Mouse (Mus musculus) kidney, adult 9 months (tissue): Measurements from ENCODE around the gene Rabepk.
"Not testable (repeated sequence)": the region's sequence is repeated elsewhere in the genome, so short reads cannot be mapped to it uniquely, and the experiment has no call there.

Experiments
- DNase-seq: peaks from one replicate; pipeline ENCODE4 v3.0.0; 2022

The Rabepk gene

DNA sequence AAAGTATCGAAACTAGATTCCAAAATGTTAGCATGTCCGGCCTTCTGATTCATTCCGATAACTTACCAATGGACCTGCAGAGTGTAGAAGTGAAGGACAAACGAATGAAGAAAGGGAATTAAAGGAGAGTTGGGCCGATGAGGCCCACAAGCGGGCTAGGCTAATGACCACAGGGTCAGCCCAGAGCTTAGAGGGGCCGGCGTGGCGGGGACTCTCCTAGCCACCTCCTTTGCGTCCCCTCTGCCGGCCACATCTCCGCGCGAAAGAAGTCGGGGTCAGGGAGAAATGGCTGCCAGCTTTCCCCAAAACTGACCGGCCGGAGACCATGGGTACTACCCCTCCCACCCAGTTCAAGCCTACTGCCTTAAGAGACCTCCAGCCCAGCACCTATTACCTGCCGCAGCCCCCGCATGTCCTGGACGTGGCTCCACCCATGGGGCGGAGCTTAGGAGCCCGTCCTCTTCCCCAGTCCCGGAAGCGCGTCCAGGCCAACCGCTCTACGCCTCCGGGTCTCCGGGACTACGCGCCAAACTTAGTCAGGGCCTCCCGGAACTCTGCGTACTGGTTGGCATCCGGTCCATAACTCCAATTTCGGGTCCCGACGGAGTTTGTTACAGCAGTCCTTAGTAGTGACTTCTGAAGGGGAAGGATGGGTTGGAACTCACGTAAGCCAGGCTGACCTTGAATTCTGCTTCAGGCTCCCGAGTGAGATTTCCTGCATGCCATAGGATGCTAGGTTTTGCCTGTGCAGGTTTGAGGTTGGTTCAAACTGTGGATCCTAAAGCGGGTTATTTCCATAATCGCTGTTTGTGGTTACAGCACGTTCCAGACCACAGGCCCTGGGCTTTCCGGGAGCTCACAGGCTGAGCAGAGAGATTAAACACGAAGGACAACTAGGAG is at the start of gene Rabepk:
Rabepk (minus strand) TSS at position 556 of the 900 bp plus-strand sequence.
- peak; percentile 88 for DNase-seq

DNA sequence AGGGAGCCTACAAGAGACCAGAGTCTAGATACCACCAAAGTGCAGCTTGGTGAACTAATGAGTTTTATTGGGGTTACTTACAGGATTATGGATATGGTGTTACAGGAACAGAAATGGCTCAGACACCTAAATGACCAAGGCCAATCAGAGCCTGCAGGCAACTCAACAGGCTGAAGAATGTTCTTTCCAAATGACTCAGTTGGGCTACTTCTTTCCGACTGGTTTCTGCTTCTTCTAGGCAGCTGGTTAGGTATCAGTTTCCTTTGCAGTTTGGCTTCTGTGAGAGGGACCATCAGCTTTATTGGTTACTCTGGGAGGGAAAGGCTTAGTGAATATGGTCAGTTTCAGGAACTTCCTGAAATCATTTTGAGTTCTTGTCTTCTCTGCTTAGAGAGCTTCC is 48.0 kb upstream of the Rabepk start:
- DNase-seq: no peak

DNA sequence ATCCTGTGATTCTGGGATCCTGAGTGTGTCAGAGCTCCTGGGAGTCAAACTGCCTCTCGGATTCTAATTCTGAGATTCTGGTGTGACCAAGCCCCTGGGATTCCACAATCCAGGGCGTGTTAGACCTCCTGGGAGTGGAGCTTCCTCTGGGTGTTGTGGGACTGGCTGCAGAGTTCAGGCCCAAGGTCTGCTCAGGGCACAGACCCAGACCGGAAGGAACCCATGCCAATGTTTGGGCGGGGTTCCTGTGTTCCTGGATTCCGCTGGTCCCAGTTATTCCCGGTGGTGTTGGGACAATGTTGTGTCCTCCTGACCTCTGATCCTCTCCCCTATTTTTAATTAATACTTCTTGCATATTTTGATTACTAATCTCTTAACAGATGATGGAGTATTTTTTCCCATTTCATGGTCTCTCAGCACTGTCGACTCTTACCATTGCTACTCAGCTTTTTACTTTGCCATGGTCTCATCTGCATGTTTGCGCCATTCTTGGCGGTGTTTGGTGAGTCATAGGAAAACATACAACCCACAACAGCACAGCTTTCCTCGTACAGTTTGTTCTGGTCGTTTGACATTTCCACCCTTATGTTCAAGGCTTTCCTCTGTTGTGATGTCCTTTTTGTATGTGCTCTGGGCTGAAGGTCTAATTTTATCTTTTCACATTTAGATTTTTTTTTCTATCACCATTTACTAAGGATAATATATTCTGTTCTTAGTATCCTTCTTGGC is 43.7 kb upstream of the Rabepk start:
- peak; percentile 70 for DNase-seq

DNA sequence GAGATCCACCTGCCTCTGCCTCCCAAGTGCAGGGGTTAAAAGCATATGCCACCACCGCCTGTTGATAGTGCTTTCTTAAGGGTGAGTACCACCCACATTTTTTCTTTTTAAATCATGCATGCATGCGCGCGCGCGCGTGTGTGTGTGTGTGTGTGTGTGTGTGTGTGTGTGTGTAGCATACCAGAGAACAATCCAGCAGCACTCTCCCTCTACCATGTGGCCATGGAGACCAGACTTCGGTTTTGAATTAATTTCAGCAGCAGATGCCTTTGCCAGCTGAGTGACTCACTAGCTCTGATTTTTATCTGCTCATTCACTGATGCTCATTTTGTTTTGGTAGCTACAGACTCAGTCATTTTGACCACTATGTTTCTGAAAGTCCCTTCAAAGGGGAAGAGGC is 42.0 kb upstream of the Rabepk start:
- no peak for DNase-seq

GRCm38 (mm10) chr2:34840143-34840542 is 40.4 kb upstream of the Rabepk start:
- DNase-seq: not testable (repeated sequence)

- no peak for DNase-seq
These were observed 36.0 kb upstream of the Rabepk start for GRCm38 (mm10) chr2:34835669-34836068.

GRCm38 (mm10) chr2:34833624-34834023 is 33.9 kb upstream of the Rabepk start:
- no peak for DNase-seq

DNA sequence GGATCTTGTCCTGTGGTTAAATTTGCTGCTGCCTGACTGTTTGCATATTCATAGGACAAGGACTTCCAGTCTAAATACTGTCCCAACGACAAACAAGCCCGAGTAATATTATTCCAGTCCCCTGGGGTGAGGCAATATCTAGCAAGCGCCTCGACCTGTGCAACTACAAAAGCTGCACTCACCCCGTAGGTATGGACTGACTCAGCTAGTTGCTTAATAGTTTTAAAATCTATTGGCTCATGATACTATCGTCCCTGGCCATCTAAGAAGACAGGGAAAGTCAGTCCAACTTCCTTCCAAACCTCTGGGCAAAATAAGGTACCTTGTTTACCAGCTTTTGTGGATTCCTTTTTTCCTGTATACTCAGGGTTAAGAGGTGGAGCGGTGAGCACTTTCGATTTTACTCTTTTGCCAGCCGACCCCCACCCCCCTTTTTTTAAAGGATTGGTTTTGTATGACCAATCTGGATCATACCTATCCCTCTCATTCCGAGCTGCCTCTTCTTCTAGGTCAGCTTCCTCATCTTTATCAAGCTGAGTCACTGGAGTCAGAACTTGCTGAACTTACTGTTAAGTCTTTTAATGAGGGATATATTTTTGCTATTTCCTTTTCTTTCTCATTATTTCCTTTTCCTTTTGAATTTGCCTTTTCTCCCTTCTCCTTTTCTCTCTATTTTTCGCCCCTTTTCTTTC is 33.2 kb upstream of the Rabepk start, which contains the start of gene Gm34653:
Gm34653 (plus strand) TSS at position 242 of the 692 bp plus-strand sequence.
- not testable (repeated sequence) for DNase-seq

DNA sequence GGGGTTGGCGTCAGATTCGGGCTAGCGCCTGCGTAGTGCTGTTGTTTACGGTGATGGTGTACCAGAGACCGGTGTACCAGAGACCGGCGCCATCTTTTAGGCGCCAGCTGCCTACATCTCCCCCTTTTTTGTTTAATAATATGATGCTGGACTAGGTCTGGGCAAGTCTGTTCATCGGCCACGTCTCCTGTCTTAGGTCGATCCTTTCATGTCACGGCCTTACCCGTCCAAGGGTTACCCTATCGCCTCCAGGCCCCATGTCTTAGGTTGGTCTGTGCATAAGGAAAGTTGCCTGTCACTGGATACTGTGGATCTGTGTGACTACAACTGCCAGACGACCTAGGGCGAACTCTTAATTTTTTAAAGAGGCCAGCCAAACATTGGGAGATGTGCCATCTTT is 30.4 kb upstream of the Rabepk start:
- not testable (repeated sequence) for DNase-seq

- DNase-seq: no peak
These were observed 28.3 kb upstream of the Rabepk start for GRCm38 (mm10) chr2:34828026-34828425.

DNA sequence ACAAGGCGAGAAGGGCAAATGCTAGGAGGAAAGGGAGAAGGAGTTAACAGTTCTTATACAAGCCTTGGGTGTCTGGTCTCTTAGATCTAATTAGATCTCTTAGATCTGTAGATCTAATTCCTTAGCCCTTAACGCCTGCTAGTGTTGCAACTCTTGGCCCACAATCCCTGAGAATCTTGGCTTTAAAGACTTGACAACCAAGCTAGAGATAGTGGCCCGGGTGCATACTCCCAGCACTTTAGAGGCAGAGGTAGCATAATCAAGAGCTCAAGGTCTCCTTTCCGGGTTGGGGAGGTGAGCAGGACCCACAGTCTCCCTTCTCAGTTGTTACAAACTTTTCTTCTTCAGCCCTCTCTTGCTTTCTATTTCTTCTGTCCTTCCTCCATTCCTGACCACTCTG is 27.9 kb upstream of the Rabepk start:
- no peak for DNase-seq

GRCm38 (mm10) chr2:34826460-34827231 is 26.9 kb upstream of the Rabepk start:
- no peak for DNase-seq

DNA sequence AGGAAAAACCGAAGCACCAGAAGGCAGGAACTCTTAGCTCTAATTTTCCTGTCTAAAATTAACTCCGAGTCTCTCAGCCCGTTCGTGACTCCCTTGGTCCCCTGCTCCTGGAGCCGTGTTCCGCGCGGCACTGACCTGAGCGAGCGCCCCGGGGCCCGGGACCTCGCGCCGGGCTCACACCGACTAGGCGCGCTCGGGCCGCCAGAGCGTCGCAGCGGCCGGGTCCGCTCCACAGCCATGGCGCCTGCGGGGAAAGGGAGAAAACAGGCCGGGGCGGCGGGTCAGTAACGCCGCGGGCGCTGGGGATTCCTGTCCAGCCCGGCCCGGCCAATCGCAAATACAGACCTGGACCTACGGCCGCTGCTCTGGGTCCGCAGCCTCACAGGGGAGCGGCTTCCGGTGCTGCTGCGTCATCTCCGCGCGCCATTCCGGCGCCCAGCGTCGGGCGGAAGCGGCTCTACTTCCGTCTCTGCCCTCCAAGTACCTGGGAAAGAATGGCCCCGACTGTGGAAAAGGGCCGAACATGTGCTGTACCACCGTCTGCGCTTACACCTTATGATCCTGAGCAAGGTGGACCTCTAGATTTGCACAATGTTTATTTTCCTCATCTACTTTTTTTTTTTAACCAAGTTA is 26.2 kb upstream of the Rabepk start, which contains the start of gene Fbxw2:
Fbxw2 (minus strand) TSS at position 485 of the 633 bp plus-strand sequence.
- peak; percentile 93 for DNase-seq

DNA sequence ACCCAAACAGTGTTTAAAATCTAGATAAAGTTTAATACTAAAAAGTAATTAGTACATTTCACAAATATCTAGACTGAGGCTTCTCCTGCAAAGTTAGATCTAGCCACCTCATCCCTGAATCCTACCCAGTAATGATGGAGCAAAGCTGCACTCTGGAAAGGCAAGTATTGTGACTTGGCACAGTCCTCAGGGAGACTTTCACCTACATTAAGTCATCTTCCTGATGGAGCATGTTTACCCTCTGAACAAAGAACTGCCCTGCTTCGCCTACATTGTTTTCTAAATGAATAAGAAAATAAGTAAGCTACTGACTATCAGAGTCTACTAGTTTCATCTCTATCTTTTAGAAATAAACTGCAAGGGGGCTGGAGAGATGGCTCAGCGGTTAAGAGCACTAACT is 18.8 kb upstream of the Rabepk start:
- DNase-seq: no peak

DNA sequence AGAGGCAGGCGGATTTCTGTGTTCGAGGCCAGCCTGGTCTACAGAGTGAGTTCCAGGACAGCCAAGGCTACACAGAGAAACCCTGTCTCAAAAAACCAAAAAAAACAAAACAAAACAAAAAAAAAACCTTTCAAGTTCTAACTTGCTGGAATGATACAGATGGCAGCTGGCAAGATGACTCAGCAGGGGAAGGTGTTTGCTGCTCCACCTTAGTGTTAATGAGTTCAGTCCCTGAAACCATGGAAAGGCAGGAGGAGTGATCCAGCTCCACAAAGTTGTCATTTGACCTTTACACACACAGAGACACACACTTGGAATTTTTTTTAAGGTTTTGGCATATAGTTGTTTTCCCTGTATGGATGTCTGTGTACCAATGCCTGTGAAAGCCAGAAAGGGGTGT is 16.2 kb upstream of the Rabepk start:
- DNase-seq: not testable (repeated sequence)

DNA sequence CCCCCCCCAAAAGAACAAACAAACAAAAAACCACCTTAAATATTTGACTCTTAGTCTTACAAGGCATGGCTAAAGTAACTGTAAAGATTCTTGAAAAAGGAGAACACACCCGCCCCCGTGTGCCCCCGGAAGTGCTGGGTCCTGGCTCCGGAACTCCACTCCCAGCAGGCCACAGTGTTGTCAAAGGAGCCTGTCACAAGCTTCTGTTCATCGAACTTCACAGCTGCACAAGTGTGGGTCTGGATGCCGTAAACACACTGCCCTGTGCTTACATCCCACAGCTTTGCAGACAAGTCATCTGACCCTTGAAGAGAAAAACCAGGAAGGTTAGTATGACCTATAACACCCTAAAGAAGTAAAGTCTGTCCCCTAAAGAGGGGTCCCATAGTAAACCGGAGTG is 13.0 kb upstream of the Rabepk start:
- no peak for DNase-seq

DNA sequence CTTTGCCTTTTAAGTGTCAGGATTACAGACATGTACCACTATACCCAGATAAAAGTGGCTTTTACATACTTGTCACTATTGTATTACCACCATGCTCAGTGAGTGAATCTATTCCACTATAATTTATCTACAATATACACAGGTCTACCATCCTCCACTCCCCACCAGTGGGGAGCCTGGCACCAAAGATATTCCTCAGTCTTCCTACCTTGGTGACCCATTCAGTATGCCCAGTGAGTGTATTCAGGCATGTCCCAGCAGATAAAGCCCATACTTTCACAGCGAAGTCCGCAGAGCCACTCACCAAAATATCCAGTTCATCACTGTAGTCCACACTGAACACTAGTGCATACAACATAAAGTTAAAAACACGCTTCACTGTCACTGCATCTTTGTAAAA is 11.1 kb upstream of the Rabepk start:
- no peak for DNase-seq

DNA sequence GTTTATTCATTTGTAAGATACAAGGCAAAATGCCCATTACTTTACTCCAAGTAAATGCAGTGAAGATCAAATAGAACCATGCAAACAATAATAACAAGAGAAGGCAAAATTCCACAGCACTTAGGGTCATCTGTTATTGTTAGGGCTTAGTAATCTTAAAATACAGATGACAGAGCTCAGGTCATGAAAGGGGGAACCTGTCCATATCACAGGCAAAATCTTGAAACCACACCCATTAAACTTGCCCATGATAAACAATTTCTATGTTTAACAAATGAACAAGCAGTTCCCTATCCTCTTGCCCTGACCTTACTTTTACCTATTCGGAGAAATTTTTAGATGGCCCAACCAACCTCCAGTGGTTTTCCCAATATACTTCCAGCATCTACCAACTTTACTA is 9.9 kb upstream of the Rabepk start:
- no peak for DNase-seq

DNA sequence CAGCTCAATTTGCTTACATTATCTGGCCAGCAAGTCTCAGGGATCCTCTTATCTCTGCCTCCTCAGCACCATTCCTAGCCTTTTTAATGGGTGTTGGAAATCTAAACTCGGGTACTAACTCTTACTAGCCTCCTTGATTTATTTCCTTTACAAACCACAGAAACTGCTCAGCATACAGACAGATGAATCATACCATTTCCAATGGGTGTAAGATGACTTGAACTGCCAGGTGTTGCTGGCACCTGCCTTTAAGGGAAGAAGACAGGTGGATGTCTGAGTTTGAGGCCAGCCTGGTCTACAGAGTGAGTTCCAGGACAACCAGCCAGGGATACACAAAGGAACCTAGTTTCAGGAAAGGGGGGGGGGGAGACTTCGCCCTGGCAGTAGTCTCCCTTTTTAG is 8.3 kb upstream of the Rabepk start:
- no peak for DNase-seq

DNA sequence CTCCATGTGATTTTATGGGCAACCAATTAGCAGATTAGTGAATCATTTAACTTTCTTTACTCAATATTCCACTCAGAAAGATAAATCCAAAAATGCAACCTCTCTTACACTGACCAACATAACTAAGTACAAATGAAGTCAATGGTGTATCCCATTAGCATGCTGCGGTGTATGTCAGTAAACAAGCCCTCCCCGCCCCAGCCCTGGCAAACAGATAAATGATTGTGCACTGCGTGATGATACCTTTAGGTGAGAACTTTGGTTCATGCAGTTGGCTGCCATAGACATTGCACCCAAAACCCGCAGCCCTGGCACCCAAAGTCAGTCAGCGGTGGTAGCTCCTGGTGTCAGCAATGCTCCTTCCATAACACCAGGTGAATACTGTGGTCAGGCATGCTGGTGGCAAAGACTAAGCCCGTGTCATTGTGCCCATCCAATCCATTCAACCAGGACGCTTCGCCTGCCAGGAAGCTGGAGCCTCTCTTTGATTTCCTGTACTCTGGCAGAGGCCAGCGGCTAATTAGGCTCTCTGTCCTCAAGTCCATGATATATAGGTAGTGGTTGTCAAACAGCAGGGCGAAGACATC is 5.7 kb upstream of the Rabepk start:
- DNase-seq: peak; percentile 21

DNA sequence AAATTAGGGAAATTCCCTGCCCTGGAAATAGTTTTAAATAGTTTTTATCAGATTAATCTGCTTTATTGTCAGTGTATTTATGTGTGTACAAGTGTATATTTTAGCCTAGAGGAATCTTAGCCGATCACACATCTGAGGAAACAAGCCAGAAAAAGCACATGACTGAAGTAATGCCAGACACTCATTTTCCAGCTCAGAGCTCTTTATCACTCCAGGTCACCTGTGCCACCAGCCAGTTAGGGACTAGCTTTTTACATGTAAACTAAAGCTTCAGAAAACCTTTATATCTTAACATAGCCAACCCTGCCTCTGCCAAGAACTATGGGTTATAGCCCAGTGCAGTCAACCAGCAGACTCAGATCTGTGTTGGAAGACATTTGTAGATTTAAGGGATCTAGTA is 5.1 kb upstream of the Rabepk start:
- DNase-seq: peak; percentile 66

GRCm38 (mm10) chr2:34804172-34804571 is 4.5 kb upstream of the Rabepk start:
- no peak for DNase-seq
